Mouse (Mus musculus) midbrain, embryonic 10.5 days (tissue): ENCODE results near the gene 2310034G01Rik. TPM values are rescaled to one million over a fixed set of nuclear protein-coding genes. Genes with fewer than 3 reads are reported as not detected.

Source experiments
- DNase-seq: peaks from one replicate; pipeline ENCODE4 v3.0.0-alpha.2; 2017; ENCODE audit warnings: low spot score
- H3K27ac ChIP-seq: fragments of 300-500 bp; sonication (generic); replicated peaks from 2 replicates; pipeline ENCODE4 v1.5.1; 2016; ENCODE audit warnings: mild to moderate bottlenecking
- H3K27me3 ChIP-seq: fragments of 300-500 bp; sonication (generic); 2 replicates; pipeline ENCODE4 v1.6.1; 2016; ENCODE audit warnings: low read depth, mild to moderate bottlenecking; ENCODE audit not compliant: poor library complexity, severe bottlenecking
- H3K36me3 ChIP-seq: fragments of 300-500 bp; sonication (generic); 2 replicates; pipeline ENCODE4 v1.6.1; 2016; ENCODE audit warnings: mild to moderate bottlenecking, moderate library complexity
- H3K4me1 ChIP-seq: fragments of 300-500 bp; sonication (generic); 2 replicates; pipeline ENCODE4 v1.6.1; 2016
- H3K4me3 ChIP-seq: fragments of 300-500 bp; sonication (generic); 2 replicates; pipeline ENCODE4 v1.5.1; 2016; ENCODE audit warnings: mild to moderate bottlenecking, moderate library complexity
- H3K9me3 ChIP-seq: fragments of 300-500 bp; sonication (generic); replicated peaks from 2 replicates; pipeline ENCODE4 v1.6.1; 2016; ENCODE audit warnings: mild to moderate bottlenecking
- WGBS: fragments of 180-500 bp; shearing (Covaris S2); methylation state at CpG from one replicate; pipeline ENCODE4 v1.1.7; 2016; 5-methylcytosine and 5-hydroxymethylcytosine counted together
- polyA plus RNA-seq: library from polyadenylated mRNA; unstranded; fragments of >200 nt; fragmentation: Nextera tagmentation; extraction: Ambion mirVana; gene quantifications from 2 replicates; pipeline ENCODE4 v1.2.1, GENCODE M21; 2016

The 2310034G01Rik gene
- polyA plus RNA-seq, 1 experiment from 2014 or later, result 0.96 TPM

DNA sequence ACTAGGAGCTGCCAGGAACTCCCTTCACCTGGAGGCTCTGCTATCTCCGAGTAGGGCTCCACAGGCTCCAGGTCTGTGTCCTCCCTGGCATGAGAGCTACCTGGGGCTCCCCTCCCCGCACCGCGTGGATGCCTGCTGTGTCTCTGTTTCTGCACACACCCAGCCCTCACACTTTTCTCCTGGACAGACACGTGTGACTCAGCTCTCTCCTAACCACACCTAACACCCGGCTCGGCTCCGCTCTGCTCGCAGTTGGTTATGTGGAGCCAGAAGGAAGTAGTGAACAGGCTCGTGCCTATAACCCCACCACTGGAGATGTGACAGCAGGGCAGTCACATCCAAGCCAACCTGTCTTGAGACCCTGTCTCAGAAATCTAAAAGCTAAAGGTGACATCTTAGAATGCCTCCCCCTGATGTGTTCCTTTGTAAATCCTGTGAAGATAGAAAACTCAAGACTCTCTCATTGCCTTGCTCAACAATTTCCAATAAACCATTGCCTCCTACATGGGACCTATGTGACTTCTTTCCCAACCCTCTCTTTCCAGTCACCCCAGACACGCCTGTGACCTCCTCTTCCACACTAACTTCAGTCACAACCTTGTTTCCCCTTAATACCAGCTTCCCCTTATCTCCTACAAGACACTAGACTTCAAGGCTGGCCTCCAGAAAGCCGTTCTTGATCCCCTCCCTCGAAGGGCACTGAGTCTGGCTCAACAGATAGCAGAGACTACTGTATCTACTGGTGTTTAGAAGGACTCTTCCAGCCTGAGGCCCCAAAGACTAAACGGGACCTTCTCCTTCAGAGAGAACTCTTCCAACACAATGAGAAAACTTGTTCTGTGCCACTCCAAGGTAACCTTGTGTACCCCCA is 35.0 kb downstream of the 2310034G01Rik start:
- H3K4me1 ChIP-seq, result peaks cover 43% of the 10 kb centered on the region
- H3K27me3 ChIP-seq, result peaks cover 99% of the 10 kb centered on the region
- 51% methylated on average over 14 of the region's 14 CpGs for WGBS
- H3K36me3 ChIP-seq, result peaks cover 17% of the 10 kb centered on the region
- H3K4me3 ChIP-seq, result no peak overlapping the region
- H3K9me3 ChIP-seq, result no peaks in the 10 kb centered on the region
- no peak overlapping the region for H3K27ac ChIP-seq
- peak; percentile 11 for DNase-seq

DNA sequence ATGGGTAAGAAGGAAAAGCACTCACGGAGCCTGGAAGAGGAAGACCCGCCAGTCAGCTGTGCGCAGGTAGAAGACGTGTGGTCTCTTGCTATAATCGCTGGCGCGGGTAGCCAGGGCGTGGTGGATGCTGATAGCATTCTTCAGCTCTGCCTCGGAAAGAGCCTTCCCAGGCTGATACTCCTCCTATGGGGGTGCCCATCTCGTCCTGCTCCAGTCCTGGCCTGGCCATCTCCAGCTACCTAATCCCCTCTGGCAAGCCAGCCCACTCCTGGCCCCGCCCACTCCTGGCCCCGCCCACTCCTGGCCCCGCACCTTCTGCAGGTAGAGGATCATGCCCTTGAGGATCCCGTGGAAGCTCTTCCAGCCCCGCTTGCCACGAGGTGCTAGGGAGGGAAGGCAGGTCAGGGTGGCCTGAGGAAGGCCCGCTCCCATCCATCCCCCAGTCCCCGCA is 35.9 kb downstream of the 2310034G01Rik start:
- Histone ChIP-seq H3K36me3 (peaks cover 24% of the 10 kb centered on the region), H3K27me3 (peaks cover 98% of the 10 kb centered on the region), H3K4me1 (peaks cover 38% of the 10 kb centered on the region), H3K27ac (no peak overlapping the region), H3K4me3 (peak overlapping the region; percentile 19; the same call in 1 of the 2 replicates), H3K9me3 (no peaks in the 10 kb centered on the region)
- 14% methylated on average over 18 of the region's 18 CpGs for WGBS
- no peak for DNase-seq

DNA sequence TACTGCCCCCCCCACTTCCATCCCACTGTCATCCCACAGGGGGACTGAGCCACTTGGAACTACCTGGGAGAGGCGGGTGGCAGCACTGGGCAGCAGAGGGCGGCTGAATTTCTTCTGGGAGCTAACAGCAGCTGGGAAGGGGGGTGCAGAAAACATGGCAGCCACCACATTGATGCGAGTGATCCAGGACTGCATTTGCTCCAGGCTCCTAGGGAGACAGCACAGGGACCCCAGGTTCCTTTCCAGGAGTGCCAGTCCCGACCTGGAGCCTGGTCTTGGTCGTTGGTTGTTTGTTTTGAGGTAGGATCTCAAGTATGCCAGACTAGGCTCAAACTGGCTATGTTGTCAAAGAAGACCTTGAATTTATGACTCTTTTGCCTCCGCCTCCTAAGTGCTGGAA is 36.5 kb downstream of the 2310034G01Rik start:
- Histone ChIP-seq H3K27me3 (peaks cover 97% of the 10 kb centered on the region), H3K9me3 (no peaks in the 10 kb centered on the region), H3K27ac (no peak overlapping the region; the same call in 1 of the 2 replicates), H3K36me3 (peaks cover 24% of the 10 kb centered on the region), H3K4me3 (no peak overlapping the region), H3K4me1 (peaks cover 38% of the 10 kb centered on the region)
- 72% methylated on average over 6 of the region's 6 CpGs for WGBS
- DNase-seq, result peak; percentile 9

- Histone ChIP-seq H3K36me3 (peaks cover 24% of the 10 kb centered on the region), H3K4me3 (no peak overlapping the region), H3K27me3 (peaks cover 97% of the 10 kb centered on the region), H3K9me3 (no peaks in the 10 kb centered on the region), H3K27ac (no peak overlapping the region; the same call in 1 of the 2 replicates), H3K4me1 (peaks cover 36% of the 10 kb centered on the region)
- 90% methylated on average over 9 of the region's 9 CpGs for WGBS
- DNase-seq, result no peak
Measured at GRCm38 (mm10) chr19:46313116-46313515, 37.0 kb downstream of the 2310034G01Rik start.

- Histone ChIP-seq H3K4me3 (no peak overlapping the region), H3K27me3 (peaks cover 97% of the 10 kb centered on the region), H3K9me3 (no peaks in the 10 kb centered on the region), H3K27ac (no peak overlapping the region), H3K36me3 (peaks cover 24% of the 10 kb centered on the region), H3K4me1 (peaks cover 30% of the 10 kb centered on the region)
- DNase-seq, result peak; percentile 10
- WGBS, result 89% methylated on average over 21 of the region's 21 CpGs
Measured at GRCm38 (mm10) chr19:46312566-46312965, 37.5 kb downstream of the 2310034G01Rik start.

DNA sequence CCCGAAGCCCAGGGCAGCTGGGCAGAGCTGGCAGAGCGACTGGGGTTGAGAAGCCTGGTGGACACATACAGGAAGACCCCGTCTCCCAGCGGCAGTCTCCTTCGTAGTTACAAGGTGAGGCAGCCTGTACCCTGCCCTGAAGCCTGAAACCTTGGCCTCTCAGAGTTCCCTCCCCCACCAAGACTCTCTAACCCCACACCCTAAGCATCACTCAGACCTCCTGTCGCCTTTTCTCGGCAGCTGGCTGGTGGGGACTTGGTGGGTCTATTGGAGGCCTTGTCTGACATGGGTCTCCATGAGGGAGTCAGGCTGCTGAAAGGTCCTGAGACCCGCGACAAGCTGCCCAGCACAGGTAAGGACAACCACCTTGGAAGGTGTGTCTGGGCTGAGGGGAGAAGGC is 38.8 kb downstream of the 2310034G01Rik start:
- Histone ChIP-seq H3K9me3 (no peaks in the 10 kb centered on the region), H3K27me3 (peaks cover 97% of the 10 kb centered on the region), H3K4me3 (no peak overlapping the region), H3K27ac (no peak overlapping the region), H3K36me3 (peaks cover 24% of the 10 kb centered on the region), H3K4me1 (peaks cover 28% of the 10 kb centered on the region)
- 90% methylated on average over 9 of the region's 9 CpGs for WGBS
- DNase-seq, result no peak

- Histone ChIP-seq H3K4me1 (peaks cover 29% of the 10 kb centered on the region), H3K4me3 (no peak overlapping the region), H3K27ac (no peak overlapping the region), H3K27me3 (peaks cover 96% of the 10 kb centered on the region), H3K36me3 (peaks cover 24% of the 10 kb centered on the region), H3K9me3 (no peaks in the 10 kb centered on the region)
- DNase-seq, result no peak
- 87% methylated on average over 12 of the region's 12 CpGs for WGBS
Measured at GRCm38 (mm10) chr19:46310312-46310865, 39.7 kb downstream of the 2310034G01Rik start.

- WGBS, result 81% methylated on average over 21 of the region's 21 CpGs
- Histone ChIP-seq H3K27me3 (peaks cover 90% of the 10 kb centered on the region), H3K9me3 (no peaks in the 10 kb centered on the region), H3K27ac (no peak overlapping the region), H3K36me3 (peaks cover 24% of the 10 kb centered on the region), H3K4me1 (peaks cover 34% of the 10 kb centered on the region), H3K4me3 (no peak overlapping the region)
- DNase-seq, result no peak
Measured at GRCm38 (mm10) chr19:46309651-46310305, 40.3 kb downstream of the 2310034G01Rik start.

DNA sequence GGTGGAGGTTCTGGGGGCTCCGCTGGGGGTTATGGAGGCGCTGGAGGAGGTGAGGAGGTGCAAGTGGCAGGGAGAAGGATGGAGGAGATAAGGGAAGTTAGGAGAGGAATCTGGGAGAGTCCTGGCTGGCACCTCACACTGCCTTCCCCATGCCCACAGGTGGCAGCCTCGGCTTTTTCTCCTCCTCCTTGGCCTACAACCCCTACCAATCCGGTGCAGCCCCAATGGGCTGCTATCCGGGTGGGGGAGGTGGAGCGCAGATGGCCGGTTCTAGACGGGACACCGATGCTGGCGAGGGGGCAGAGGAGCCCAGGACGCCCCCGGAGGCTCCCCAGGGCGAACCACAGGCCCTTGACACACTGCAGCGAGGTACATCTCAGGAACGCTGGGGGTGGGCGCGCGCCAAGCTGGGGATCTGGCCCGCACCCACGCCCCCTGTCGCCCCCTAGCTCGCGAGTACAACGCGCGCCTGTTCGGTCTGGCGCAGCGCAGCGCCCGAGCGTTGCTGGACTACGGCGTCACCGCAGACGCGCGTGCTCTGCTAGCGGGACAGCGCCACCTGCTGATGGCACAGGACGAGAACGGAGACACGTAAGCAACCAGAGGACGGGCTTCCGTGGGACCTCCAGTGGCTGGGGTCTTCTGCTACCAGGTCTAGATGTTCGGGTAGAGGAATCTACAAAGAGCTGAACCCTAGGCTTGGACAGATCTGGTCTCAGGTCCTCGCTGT is 41.2 kb downstream of the 2310034G01Rik start:
- WGBS, result 2% methylated on average over 47 of the region's 47 CpGs
- peak; percentile 90 for DNase-seq
- H3K4me3 ChIP-seq, result peak overlapping the region; percentile 54
- H3K36me3 ChIP-seq, result peaks cover 24% of the 10 kb centered on the region
- peaks cover 36% of the 10 kb centered on the region for H3K4me1 ChIP-seq
- H3K9me3 ChIP-seq, result no peaks in the 10 kb centered on the region
- H3K27ac ChIP-seq, result peak overlapping the region; percentile 34
- peaks cover 81% of the 10 kb centered on the region for H3K27me3 ChIP-seq

GRCm38 (mm10) chr19:46308303-46308702 is 41.8 kb downstream of the 2310034G01Rik start:
- Histone ChIP-seq H3K36me3 (peaks cover 24% of the 10 kb centered on the region), H3K27me3 (peaks cover 75% of the 10 kb centered on the region), H3K27ac (no peak overlapping the region), H3K4me3 (peak overlapping the region; percentile 54), H3K4me1 (peaks cover 40% of the 10 kb centered on the region), H3K9me3 (no peaks in the 10 kb centered on the region)
- WGBS, result 50% methylated on average over 16 of the region's 16 CpGs
- no peak for DNase-seq

GRCm38 (mm10) chr19:46307781-46308180 is 42.3 kb downstream of the 2310034G01Rik start:
- H3K27me3 ChIP-seq, result peaks cover 70% of the 10 kb centered on the region

DNA sequence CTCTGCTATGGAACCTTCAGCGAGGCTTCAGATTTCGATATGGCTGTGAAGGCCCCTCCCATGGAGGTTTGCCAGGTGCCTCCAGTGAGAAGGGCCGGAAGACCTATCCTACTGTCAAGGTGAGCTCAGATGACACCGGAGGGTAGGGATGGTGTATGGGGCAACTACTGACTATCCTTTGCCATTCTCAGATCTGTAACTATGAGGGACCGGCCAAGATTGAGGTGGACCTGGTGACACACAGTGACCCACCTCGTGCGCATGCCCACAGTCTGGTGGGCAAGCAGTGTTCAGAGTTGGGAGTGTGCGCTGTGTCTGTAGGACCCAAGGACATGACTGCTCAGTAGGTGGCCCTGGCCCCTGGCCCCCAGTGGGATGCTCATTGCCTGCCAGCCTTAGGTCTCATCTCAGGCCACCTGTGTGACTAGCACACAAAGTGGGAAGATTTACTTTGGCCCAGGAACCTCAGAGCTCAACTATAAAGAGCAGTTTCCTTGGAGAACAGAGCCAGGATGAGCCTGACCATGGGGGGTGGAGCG is 43.3 kb downstream of the 2310034G01Rik start:
- Histone ChIP-seq H3K4me1 (peaks cover 40% of the 10 kb centered on the region), H3K36me3 (peaks cover 20% of the 10 kb centered on the region), H3K27ac (no peak overlapping the region), H3K27me3 (peaks cover 61% of the 10 kb centered on the region), H3K9me3 (no peaks in the 10 kb centered on the region), H3K4me3 (no peak overlapping the region)
- WGBS, result 91% methylated on average over 9 of the region's 9 CpGs
- DNase-seq, result peak; percentile 10

More at GRCm38 (mm10) chr19:46307781-46308180, 42.3 kb downstream of the 2310034G01Rik start:
- Histone ChIP-seq H3K4me1 (peaks cover 40% of the 10 kb centered on the region), H3K36me3 (peaks cover 24% of the 10 kb centered on the region), H3K4me3 (no peak overlapping the region), H3K27ac (no peak overlapping the region), H3K9me3 (no peaks in the 10 kb centered on the region)
- WGBS, result 71% methylated on average over 16 of the region's 16 CpGs
- DNase-seq, result no peak
